Mouse (Mus musculus): ENCODE data around the gene Ctnnbip1.
"Not testable (repeated sequence)": the region's sequence is repeated elsewhere in the genome, so short reads cannot be mapped to it uniquely, and the experiment has no call there.

Gene Ctnnbip1

DNA sequence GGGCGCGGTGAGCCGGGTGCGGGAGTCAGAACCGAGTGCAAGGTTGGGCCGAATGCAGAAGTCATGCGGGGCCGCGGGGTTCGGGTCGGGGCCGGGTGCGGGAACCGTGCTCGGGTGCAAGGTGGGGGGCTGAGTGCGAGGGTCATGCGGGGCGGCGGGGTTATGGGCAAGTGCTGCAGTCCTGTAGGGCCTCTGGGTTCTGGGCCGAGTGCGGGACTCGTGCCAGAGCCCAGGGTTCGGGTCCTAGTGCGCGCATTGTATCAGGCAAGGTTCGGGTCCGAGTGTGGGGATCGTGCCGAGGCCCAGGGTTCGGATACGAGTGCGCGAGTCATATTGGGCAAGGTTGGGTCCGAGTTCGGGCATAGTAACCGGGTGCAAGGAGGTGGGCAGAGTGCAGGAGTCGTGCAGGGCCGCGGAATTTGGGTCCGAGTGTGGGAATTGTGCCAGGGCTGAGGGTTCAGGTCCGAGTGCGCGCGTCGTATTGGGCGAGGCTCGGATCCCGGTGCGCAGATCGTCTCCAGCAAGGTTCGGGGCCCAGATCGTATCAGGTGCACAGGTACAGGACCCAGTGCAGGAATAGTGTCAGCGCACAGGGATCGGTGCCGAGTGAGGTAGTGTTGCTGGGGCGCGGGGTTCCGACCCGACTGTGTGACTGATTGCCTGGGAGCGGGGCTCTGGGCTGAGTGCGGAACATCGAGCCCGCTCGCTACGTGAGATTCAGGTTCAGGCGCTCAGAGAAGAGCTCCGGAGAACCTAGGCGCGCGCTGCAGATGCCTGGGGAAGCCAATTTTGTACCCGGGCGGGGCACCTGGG is 69.0 kb downstream of the Ctnnbip1 start:
- peak in 1 of 2 experiments; percentile 63 for DNase-seq (ENCODE audit: low spot score in 2 of 2)

- no peak for DNase-seq (ENCODE audit: low spot score in 2 of 2)
Observed at GRCm38 (mm10) chr4:149587596-149588168, 69.6 kb downstream of the Ctnnbip1 start.

DNA sequence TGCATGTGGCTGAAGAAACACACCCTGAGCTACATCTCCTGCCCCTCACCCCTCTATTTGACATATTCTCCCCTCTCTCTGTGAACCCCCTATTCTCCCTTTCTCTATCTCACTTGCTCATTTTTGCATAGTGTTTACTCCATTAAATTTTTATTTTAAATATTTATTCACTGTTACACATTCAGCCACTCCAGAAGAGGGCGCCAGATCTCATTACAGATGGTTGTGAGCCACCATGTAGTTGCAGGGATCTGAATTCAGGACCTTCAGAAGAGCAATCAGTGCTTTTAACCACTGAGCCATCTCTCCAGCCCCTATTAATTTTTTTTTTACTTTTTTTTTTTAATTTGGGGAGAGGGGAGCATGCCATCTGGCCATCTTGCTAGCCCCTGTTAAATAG is 72.2 kb downstream of the Ctnnbip1 start:
- DNase-seq (ENCODE audit: low spot score in 2 of 2): no peak

DNA sequence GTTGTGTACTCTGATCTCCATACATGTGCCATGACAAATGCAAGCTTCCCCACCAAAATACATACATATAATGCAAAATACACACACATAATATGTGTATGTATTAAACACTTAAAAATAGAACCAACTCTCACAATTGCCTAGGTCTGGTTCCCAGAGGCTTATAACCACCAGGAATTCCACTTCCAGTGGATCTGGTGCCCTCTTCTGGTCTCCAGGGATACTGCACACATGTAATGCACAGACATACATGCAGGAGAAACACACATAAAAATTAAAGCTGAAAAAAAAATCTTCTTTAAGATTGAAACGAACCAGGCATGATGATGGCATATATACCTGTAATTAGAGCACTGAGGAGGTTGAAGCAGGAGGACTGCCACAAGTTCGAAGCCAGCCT is 73.5 kb downstream of the Ctnnbip1 start:
- no peak for DNase-seq (ENCODE audit: low spot score in 2 of 2)

DNA sequence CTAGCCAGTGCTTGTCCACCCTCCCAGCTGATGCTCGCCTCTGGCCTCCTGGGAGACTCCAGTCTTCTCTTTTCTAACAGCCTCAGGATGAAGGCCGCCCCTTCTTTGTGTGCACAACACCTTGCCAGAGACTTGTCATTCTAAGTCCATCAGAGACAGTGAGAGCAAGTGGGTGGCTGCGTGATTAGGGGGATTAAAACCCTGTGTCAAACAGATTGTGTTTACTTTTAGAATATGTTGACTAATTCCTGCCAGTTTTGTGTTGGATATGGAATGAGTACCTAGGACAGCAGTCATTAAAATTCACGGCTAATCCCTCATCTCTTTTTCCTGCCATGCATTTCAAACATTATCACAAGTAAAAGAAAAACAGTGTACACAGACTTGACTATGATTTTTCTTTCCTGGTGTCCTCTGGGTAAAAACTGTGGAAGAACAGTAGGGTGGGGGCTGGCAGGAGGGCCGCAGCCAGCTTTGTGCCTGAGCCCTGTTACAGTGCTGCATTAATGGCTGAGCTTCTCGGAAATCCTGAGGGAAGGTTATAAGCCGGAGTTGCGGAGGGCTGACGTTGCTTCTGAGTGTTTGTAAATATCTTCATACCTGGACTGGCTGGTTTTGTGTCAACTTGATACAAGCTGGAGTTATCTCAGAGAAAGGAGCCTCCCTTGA is 77.0 kb downstream of the Ctnnbip1 start:
- DNase-seq (ENCODE audit: low spot score in 2 of 2): no peak

DNA sequence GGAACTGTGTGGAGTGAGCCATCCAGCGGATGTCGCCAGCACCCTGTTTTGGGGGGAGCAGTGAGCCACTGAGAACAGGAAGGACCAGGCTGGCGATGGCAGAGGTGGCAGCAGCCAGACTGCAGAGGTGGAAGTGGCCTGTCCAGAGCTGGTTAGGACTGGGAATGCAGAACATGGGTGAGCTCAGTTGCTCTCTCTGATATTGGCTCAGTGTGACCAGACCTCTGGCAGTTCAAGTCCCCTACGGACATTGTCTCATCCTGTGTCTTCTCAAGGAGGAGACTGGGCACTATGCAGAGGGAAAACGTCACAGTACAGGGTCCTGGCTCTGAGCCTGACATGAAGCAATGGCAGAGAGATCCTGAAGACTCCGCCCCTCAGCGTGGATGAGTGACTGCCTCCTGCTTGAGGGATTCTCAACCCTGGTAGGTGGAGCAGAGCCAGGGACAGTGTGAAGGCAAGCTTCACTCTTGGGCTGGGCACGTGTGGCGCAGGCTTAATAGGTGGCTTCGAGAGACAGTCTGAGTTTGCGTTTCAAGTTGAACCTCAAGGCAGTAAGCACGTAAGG is 79.7 kb downstream of the Ctnnbip1 start:
- no peak for DNase-seq (ENCODE audit: low spot score in 2 of 2)

DNA sequence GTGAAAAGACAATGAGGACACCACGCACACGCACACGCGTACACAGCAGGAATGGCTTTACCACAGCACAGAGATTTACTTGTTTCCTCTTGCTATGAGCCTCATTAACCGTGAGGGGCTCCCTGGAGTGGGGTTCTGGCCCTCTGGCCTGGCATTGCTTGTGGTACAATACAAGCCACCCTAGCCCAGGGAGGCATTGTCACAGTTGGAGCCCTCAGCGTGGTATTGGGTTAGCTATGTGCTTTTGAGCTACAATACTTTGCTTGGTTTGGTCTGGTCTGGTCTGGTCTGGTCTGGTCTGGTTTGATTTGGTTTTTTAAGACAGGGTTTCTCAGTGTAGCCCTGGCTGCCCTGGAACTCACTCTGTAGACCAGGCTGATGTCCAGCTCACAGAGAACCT is 81.5 kb downstream of the Ctnnbip1 start:
- no peak for DNase-seq (ENCODE audit: low spot score in 2 of 2)

DNA sequence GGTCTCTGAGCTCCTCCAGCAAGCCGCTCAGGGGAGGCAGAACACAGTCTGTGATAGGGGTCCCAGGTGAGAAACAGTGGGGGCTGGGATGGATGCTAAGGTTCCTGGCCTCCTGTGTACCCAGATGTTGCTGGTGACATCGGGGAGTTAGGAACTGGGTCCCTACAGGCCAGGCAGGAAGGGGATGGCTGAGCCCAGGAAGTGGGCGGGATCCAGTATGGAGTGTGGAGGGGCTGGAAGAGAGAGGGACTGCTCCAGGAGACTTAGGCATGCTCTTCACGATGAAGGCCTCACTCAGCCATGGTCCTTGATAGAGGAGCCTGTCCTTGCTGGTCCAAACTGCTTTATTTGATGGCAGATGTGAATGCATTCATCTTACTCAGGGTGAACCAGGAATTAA is 82.1 kb downstream of the Ctnnbip1 start:
- DNase-seq (ENCODE audit: low spot score in 2 of 2): no peak

GRCm38 (mm10) chr4:149601484-149601883 is 83.4 kb downstream of the Ctnnbip1 start:
- DNase-seq (ENCODE audit: low spot score in 2 of 2): no peak

GRCm38 (mm10) chr4:149602236-149602635 is 84.2 kb downstream of the Ctnnbip1 start:
- no peak for DNase-seq (ENCODE audit: low spot score in 2 of 2)

GRCm38 (mm10) chr4:149603860-149604259 is 85.8 kb downstream of the Ctnnbip1 start:
- no peak for DNase-seq (ENCODE audit: low spot score in 2 of 2)

DNA sequence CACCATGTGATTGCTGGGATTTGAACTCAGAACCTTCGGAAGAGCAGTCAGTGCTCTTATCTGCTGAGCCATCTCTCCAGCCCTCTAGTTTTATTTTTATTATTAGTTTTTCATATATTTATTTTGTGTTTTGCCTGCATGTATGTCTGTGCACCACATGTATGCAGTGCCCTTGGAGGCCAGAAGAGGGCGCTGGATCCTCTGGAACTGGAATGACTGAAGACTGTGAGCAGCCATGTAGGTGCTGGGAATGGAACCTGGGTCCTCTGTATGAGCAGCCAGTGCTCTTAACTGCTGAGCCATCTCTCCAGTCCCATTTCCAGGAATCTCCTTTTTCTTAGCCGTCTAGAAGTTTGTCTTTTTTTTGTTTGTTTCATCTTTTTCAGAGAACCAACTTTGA is 86.5 kb downstream of the Ctnnbip1 start:
- no peak for DNase-seq (ENCODE audit: low spot score in 2 of 2)

GRCm38 (mm10) chr4:149606056-149606455 is 88.0 kb downstream of the Ctnnbip1 start:
- DNase-seq (ENCODE audit: low spot score in 2 of 2): no peak

DNA sequence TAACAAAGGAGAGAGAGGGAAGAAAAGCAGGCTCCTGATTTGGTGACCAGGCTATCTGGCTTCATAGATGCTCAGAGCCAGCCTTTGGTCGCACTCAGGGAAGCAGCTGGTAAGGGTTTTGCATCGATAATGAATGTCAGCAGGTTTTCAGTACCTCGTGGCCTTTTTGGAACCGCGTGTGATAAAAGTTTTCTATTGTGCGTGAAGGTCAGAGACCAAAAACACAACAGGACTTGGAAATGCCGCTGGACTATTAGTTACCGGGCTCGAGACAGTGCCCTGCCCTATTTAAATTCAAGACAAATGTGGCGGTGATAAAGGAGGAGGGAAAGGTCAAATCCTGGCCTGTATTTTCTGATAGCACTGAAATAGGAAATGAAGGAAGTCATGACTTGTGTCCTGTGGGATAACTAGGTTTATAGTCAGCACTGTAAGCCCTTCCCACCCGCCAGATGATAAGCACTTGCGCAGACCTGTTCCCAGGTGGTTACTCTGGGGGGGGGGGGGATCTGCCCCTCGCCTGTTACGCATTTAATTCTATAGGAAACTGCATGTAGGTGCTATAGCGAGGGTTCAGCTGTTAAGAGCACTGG is 88.8 kb downstream of the Ctnnbip1 start:
- no peak for DNase-seq (ENCODE audit: low spot score in 2 of 2)

GRCm38 (mm10) chr4:149607591-149608308 is 89.7 kb downstream of the Ctnnbip1 start:
- no peak for DNase-seq (ENCODE audit: low spot score in 2 of 2)

DNA sequence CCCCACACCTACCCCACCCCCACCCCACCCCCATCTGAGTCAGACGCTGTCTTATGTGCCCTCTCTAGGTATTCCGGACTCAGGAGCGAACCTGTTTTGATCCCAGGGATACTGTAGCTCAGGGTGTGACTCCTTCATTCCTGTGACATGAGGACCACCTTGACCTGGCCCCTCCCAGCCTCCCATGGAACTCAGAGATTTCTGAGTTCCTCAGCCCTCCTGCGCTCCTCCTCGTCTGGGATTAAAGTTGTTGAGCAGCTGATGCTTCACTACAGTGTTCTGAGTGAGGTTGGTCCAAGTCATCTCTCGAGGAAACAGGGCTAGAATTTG is 90.2 kb downstream of the Ctnnbip1 start:
- no peak for DNase-seq (ENCODE audit: low spot score in 2 of 2)

GRCm38 (mm10) chr4:149609256-149610025 is 91.4 kb downstream of the Ctnnbip1 start:
- no peak for DNase-seq (ENCODE audit: low spot score in 2 of 2)

GRCm38 (mm10) chr4:149611376-149612044 is 93.5 kb downstream of the Ctnnbip1 start:
- no peak for DNase-seq (ENCODE audit: low spot score in 2 of 2)

DNA sequence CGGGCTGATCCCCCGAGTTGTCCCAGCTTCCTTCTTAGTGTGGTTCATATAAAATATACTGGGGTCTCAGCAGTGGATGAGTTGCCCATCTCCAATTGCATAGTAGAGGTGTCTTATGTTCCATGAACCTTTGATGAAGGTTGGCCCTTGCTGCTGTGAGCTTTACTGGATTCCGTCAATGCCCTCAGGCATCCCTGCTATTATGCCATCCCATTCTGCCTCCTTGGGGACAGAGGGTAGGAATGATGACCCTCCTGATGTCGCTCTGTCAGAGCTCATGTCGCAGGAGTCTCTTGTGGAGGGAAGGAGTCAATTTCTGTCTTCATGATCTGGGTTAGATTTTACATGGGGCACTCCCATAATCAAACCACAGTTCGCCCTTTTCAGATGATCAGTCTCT is 95.5 kb downstream of the Ctnnbip1 start:
- not testable (repeated sequence) for DNase-seq (ENCODE audit: low spot score in 2 of 2)

DNA sequence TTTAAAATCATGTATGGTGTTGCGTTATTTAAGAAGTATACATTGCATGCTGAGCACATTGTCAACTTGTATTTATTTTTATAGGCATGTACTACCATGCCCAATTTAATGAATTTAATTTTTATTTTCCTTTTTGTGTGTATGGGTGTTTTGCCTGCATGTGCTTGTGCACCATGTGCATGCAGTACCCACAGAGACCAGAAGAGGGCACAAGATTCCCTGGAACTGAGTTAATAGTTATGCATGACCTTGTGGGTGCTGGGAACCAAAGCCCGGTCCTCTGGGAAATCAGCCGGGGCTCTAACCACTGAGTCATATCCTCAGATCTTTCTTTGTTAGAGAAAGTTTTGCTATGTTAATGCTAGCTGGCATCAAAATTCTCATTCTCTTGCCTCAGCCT is 96.8 kb downstream of the Ctnnbip1 start:
- no peak for DNase-seq (ENCODE audit: low spot score in 2 of 2)

Measured in spleen, postnatal 4 days (tissue).